Mouse (Mus musculus) skeletal muscle tissue, adult 2 months (tissue): ENCODE data around the gene Gemin5.

Experiments
- DNase-seq: peaks from one replicate; pipeline ENCODE4 v3.0.0-alpha.2; 2012; ENCODE audit warnings: low read depth, low spot score

Gemin5 gene

GRCm38 (mm10) chr11:58171459-58172091 is 3.2 kb upstream of the Gemin5 start, which contains the start of gene Mrpl22:
Mrpl22 (plus strand) TSS chr11:58171661.
- DNase-seq: peak; percentile 94

GRCm38 (mm10) chr11:58169666-58170065 is 1.3 kb upstream of the Gemin5 start:
- DNase-seq: no peak

GRCm38 (mm10) chr11:58167822-58168166 is 545 bp downstream of the Gemin5 start:
- no peak for DNase-seq

GRCm38 (mm10) chr11:58165072-58165471 is 3.3 kb downstream of the Gemin5 start:
- no peak for DNase-seq

GRCm38 (mm10) chr11:58156871-58157270 is 11.5 kb downstream of the Gemin5 start:
- no peak for DNase-seq

- DNase-seq: no peak
Observed at GRCm38 (mm10) chr11:58155458-58155857, 12.9 kb downstream of the Gemin5 start.

GRCm38 (mm10) chr11:58146241-58146640 is 22.1 kb downstream of the Gemin5 start:
- no peak for DNase-seq

- DNase-seq: no peak
Observed at GRCm38 (mm10) chr11:58143704-58144426, 24.5 kb downstream of the Gemin5 start.

GRCm38 (mm10) chr11:58139466-58139865 is 28.9 kb downstream of the Gemin5 start:
- no peak for DNase-seq

GRCm38 (mm10) chr11:58138821-58139220 is 29.5 kb downstream of the Gemin5 start:
- DNase-seq: no peak

- no peak for DNase-seq
Observed at GRCm38 (mm10) chr11:58136677-58137076, 31.7 kb downstream of the Gemin5 start.

- DNase-seq: no peak
Observed at GRCm38 (mm10) chr11:58135296-58135695, 33.0 kb downstream of the Gemin5 start.

GRCm38 (mm10) chr11:58134869-58135268 is 33.5 kb downstream of the Gemin5 start:
- no peak for DNase-seq

GRCm38 (mm10) chr11:58132026-58132425 is 36.3 kb downstream of the Gemin5 start:
- no peak for DNase-seq

GRCm38 (mm10) chr11:58129302-58129843 is 39.0 kb downstream of the Gemin5 start:
- no peak for DNase-seq

- DNase-seq: no peak
Observed at GRCm38 (mm10) chr11:58127544-58127943, 40.8 kb downstream of the Gemin5 start.

GRCm38 (mm10) chr11:58126397-58127160 is 41.8 kb downstream of the Gemin5 start:
- DNase-seq: peak; percentile 93

GRCm38 (mm10) chr11:58125021-58125420 is 43.3 kb downstream of the Gemin5 start:
- DNase-seq: no peak

- no peak for DNase-seq
Observed at GRCm38 (mm10) chr11:58123711-58124110, 44.6 kb downstream of the Gemin5 start.

GRCm38 (mm10) chr11:58121351-58121750 is 47.0 kb downstream of the Gemin5 start:
- DNase-seq: no peak

- no peak for DNase-seq
Observed at GRCm38 (mm10) chr11:58120655-58121054, 47.7 kb downstream of the Gemin5 start.

- no peak for DNase-seq
Observed at GRCm38 (mm10) chr11:58117044-58117652, 51.2 kb downstream of the Gemin5 start.
